Mouse (Mus musculus) CH12.LX (cell line): ENCODE measurements at regions not wholly inside any gene's neighbourhood (a gene's known extent, or its start where the extent isn't known, plus 50 kb on each side); places are given as distances from the start of the nearest gene placed in this dataset.

ENCODE experiments used
- DNase-seq: peaks from one replicate; pipeline ENCODE4 v3.0.0-alpha.2; 2013; ENCODE audit errors: extremely low read depth
- H3K27ac ChIP-seq: 2 replicates; pipeline ENCODE4 v1.5.1; 2012; ENCODE audit warnings: low read depth, mild to moderate bottlenecking, control low read depth, moderate library complexity; ENCODE audit not compliant: insufficient read depth
- H3K27me3 ChIP-seq: replicated peaks from 2 replicates; pipeline ENCODE3; 2012; ENCODE audit warnings: inconsistent platforms
- H3K36me3 ChIP-seq, 2 experiments: replicated peaks in 1 of 2; 2 replicates each; pipeline versions ENCODE3 to v1.6.1; 2012; ENCODE audit warnings: inconsistent platforms in 1 of 2, low read length in 1 of 2, mild to moderate bottlenecking in 1 of 2, mixed read lengths in 1 of 2, moderate library complexity in 1 of 2; ENCODE audit not compliant: control insufficient read depth in 1 of 2, insufficient read depth in 1 of 2
- H3K4me1 ChIP-seq, 2 experiments: 2 replicates each; pipeline ENCODE4 v1.6.1; 2012; ENCODE audit warnings: inconsistent platforms in 1 of 2, moderate library complexity in 1 of 2; ENCODE audit not compliant: insufficient read depth in 2 of 2, control insufficient read depth in 1 of 2
- H3K4me2 ChIP-seq: 2 replicates; pipeline ENCODE4 v1.6.1; 2012; ENCODE audit warnings: low read depth, mild to moderate bottlenecking, control low read depth; ENCODE audit not compliant: poor library complexity, insufficient read depth, severe bottlenecking
- H3K4me3 ChIP-seq, 3 experiments: fragments of 150-350 bp in 1 of 3; sonication (generic) in 1 of 3; replicated peaks in 1 of 3; 2 replicates each; pipeline versions ENCODE3 to v1.5.1; 2011 to 2012; ENCODE audit warnings: low read depth in 2 of 3, low read length in 2 of 3, mild to moderate bottlenecking in 2 of 3, moderate library complexity in 2 of 3, control low read depth in 1 of 3, improper control_type of control experiment in 1 of 3, inconsistent platforms in 1 of 3, mixed read lengths in 1 of 3; ENCODE audit not compliant: poor library complexity in 1 of 3
- H3K79me2 ChIP-seq: replicated peaks from 2 replicates; pipeline ENCODE4 v1.6.1; 2012; ENCODE audit warnings: mild to moderate bottlenecking, moderate library complexity; ENCODE audit not compliant: control insufficient read depth, poor library complexity, insufficient read depth, severe bottlenecking; ENCODE audit errors: extremely low read depth
- H3K9ac ChIP-seq: 2 replicates; pipeline ENCODE4 v1.6.1; 2012; ENCODE audit warnings: low read depth, mild to moderate bottlenecking, control low read depth, moderate library complexity; ENCODE audit not compliant: insufficient read depth
- H3K9me3 ChIP-seq: replicated peaks from 2 replicates; pipeline ENCODE3; 2012; ENCODE audit warnings: low read length, inconsistent platforms, mixed read lengths
- BHLHE40 ChIP-seq: IDR thresholded peaks from 2 replicates; pipeline ENCODE4 v1.6.1; 2011; ENCODE audit warnings: mild to moderate bottlenecking, low read depth, low read length, improper control_type of control experiment
- CHD1 ChIP-seq: IDR thresholded peaks from 2 replicates; pipeline ENCODE4 v1.6.1; 2012; ENCODE audit warnings: low read depth, low read length, improper control_type of control experiment, inconsistent platforms
- CTCF ChIP-seq, 2 experiments: IDR thresholded peaks in 1 of 2; conservative IDR thresholded peaks in 1 of 2; 2 replicates each; pipeline ENCODE4 v1.5.1; 2011 to 2012; ENCODE audit warnings: low read depth in 2 of 2, low read length in 2 of 2, improper control_type of control experiment in 1 of 2, inconsistent platforms in 1 of 2, mild to moderate bottlenecking in 1 of 2, moderate library complexity in 1 of 2
- ELF1 ChIP-seq: IDR thresholded peaks from 2 replicates; pipeline ENCODE4 v1.6.1; 2014; ENCODE audit warnings: low read depth, mild to moderate bottlenecking, inconsistent platforms, low read length, improper control_type of control experiment
- IRF4 ChIP-seq: IDR thresholded peaks from 2 replicates; pipeline ENCODE4 v1.6.1; 2014; ENCODE audit warnings: low read depth, mild to moderate bottlenecking, inconsistent platforms, low read length, improper control_type of control experiment
- JUN ChIP-seq: IDR thresholded peaks from 2 replicates; pipeline ENCODE4 v1.6.1; 2011; ENCODE audit warnings: low read depth, mild to moderate bottlenecking, low read length, improper control_type of control experiment, moderate library complexity; ENCODE audit not compliant: insufficient read depth
- JUND ChIP-seq: conservative IDR thresholded peaks from 2 replicates; pipeline ENCODE4 v1.6.1; 2011; ENCODE audit warnings: low read depth, low read length, improper control_type of control experiment
- MAX ChIP-seq: IDR thresholded peaks from 2 replicates; pipeline ENCODE4 v1.6.1; 2011; ENCODE audit warnings: low read length, improper control_type of control experiment
- MEF2A ChIP-seq: IDR thresholded peaks from 2 replicates; pipeline ENCODE4 v1.6.1; 2014; ENCODE audit warnings: low read depth, mild to moderate bottlenecking, inconsistent platforms, low read length, improper control_type of control experiment, borderline replicate concordance
- MXI1 ChIP-seq: IDR thresholded peaks from 2 replicates; pipeline ENCODE4 v1.6.1; 2011; ENCODE audit warnings: mild to moderate bottlenecking, low read depth, low read length, improper control_type of control experiment
- NELFE ChIP-seq: IDR thresholded peaks from 2 replicates; pipeline ENCODE4 v1.6.1; 2011; ENCODE audit warnings: low read depth, low read length, improper control_type of control experiment
- NRF1 ChIP-seq: IDR thresholded peaks from 2 replicates; pipeline ENCODE4 v1.6.1; 2014; ENCODE audit warnings: low read depth, mild to moderate bottlenecking, inconsistent platforms, low read length, improper control_type of control experiment, moderate library complexity
- POLR2A ChIP-seq: IDR thresholded peaks from 2 replicates; pipeline ENCODE4 v1.6.1; 2011; ENCODE audit warnings: low read depth, mild to moderate bottlenecking, improper control_type of control experiment, low read length
- POLR2AphosphoS2 ChIP-seq: IDR thresholded peaks from 2 replicates; pipeline ENCODE4 v1.6.1; 2011; ENCODE audit warnings: low read depth, low read length, improper control_type of control experiment
- RAD21 ChIP-seq: IDR thresholded peaks from 2 replicates; pipeline ENCODE4 v1.6.1; 2011; ENCODE audit warnings: low read depth, mild to moderate bottlenecking, low read length, improper control_type of control experiment, moderate library complexity
- RCOR1 ChIP-seq: conservative IDR thresholded peaks from 2 replicates; pipeline ENCODE4 v1.6.1; 2012; ENCODE audit warnings: low read depth, mild to moderate bottlenecking, inconsistent platforms, low read length, improper control_type of control experiment
- SIN3A ChIP-seq: IDR thresholded peaks from 2 replicates; pipeline ENCODE4 v1.6.1; 2012; ENCODE audit warnings: low read length, improper control_type of control experiment, inconsistent platforms
- SMC3 ChIP-seq: IDR thresholded peaks from 2 replicates; pipeline ENCODE4 v1.6.1; 2011; ENCODE audit warnings: low read depth, low read length, improper control_type of control experiment
- TCF12 ChIP-seq: IDR thresholded peaks from 2 replicates; pipeline ENCODE4 v1.6.1; 2014; ENCODE audit warnings: low read depth, mild to moderate bottlenecking, inconsistent platforms, low read length, improper control_type of control experiment
- UBTF ChIP-seq: IDR thresholded peaks from 2 replicates; pipeline ENCODE4 v1.6.1; 2012; ENCODE audit warnings: low read depth, mild to moderate bottlenecking, inconsistent platforms, low read length, improper control_type of control experiment, moderate library complexity
- ZC3H11A ChIP-seq: IDR thresholded peaks from 2 replicates; pipeline ENCODE4 v1.6.1; 2012; ENCODE audit warnings: low read depth, mild to moderate bottlenecking, inconsistent platforms, low read length, improper control_type of control experiment
- ZKSCAN1 ChIP-seq: IDR thresholded peaks from 2 replicates; pipeline ENCODE4 v1.6.1; 2012; ENCODE audit warnings: low read depth, inconsistent platforms, low read length, improper control_type of control experiment, borderline replicate concordance
- ZMIZ1 ChIP-seq: IDR thresholded peaks from 2 replicates; pipeline ENCODE4 v1.6.1; 2012; ENCODE audit warnings: low read depth, mild to moderate bottlenecking, inconsistent platforms, low read length, improper control_type of control experiment
- ZNF384 ChIP-seq: IDR thresholded peaks from 2 replicates; pipeline ENCODE4 v1.6.1; 2012; ENCODE audit warnings: low read depth, low read length, improper control_type of control experiment, inconsistent platforms
- dilution Hi-C: fragments of 300-500 bp; cut with MboI; formaldehyde crosslinking; loops from 2 replicates; pipeline ENCODE4 v1.14.3; 2020; ENCODE audit warnings: low sequenced_read_pairs; ENCODE audit not compliant: extremely low pct_unique_long_range_greater_than_20kb, extremely low pct_ligation_motif_present
- in situ Hi-C: fragments of 300-500 bp; cut with MboI; formaldehyde crosslinking; loops from 3 replicates; pipeline ENCODE4 v1.14.3; 2019; ENCODE audit warnings: low sequenced_read_pairs, low pct_ligation_motif_present, low pct_unique_long_range_greater_than_20kb, mixed read lengths

DNA sequence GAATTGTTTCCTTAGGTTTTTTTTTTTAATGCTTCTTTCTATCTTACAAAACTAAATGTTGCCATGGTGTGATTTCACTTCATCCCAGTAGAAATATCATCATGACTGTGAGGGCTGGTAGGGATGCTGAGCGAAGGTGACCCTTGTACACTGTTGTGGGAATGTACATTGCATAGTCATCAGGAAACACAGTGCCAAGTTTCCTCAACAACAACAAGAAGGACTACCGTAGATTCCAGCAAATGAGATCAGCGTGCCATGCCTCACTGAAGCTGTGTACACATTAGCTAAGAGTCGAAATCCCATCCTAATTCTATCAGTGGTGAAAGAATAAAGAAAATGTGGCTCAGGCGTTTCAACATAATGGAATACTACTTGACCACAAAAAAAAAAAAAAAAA is 57.1 kb upstream of the Cep78 start:
- no peak for DNase-seq
- TF ChIP-seq ELF1: no peak
- TF ChIP-seq ZKSCAN1: no peak
- no peak for TF ChIP-seq CHD1
- no peak for TF ChIP-seq CTCF (conservative IDR thresholded peaks at IDR 0.05 in 1 of 2, IDR thresholded peaks at IDR 0.05 in 1 of 2; ENCODE audit: low read depth in 2 of 2, low read length in 2 of 2)
- TF ChIP-seq ZC3H11A: no peak
- no peak for TF ChIP-seq MEF2A
- no peak for TF ChIP-seq IRF4
- no peak for TF ChIP-seq BHLHE40
- no peak for TF ChIP-seq POLR2A
- TF ChIP-seq RCOR1: no peak
- no peak for TF ChIP-seq JUND
- no peak for TF ChIP-seq RAD21
- TF ChIP-seq MAX: no peak
- no peak for TF ChIP-seq TCF12

DNA sequence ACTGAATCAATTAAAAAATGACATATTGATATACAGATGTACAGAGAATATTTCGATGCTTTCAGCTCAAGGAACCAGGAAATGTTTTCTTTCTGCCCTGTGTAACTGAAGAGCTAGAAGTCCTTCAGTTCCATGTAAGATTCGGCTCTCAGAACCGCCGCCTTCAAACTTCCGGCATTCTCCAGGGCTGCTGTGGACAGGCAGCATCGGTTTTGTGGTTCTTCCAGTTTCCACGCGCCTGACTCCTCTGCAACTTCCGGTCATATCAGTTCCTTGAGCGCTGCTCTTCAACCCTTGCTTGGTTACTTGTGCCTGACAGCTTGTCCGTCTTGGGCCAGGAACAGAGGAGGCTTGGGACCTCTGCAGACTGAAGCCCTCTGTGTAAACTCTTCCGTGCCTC is 53.0 kb upstream of the Cep78 start:
- Histone ChIP-seq H3K9me3 (no peaks in the 10 kb centered on the region), H3K27me3 (no peaks in the 10 kb centered on the region), H3K79me2 (no peaks in the 10 kb centered on the region), H3K9ac (no peak overlapping the region), H3K4me1 (peaks cover 0 to 4% of the 10 kb centered on the region in 2 experiments; a peak in 1 of 4 replicates), H3K27ac (no peak overlapping the region), H3K4me3 (no peak overlapping the region), H3K4me2 (no peak overlapping the region), H3K36me3 (no peaks in the 10 kb centered on the region)
- DNase-seq: no peak
- in situ Hi-C loops: no loop called here
- dilution Hi-C loops: no loop called here
- no peak for TF ChIP-seq ZC3H11A
- TF ChIP-seq IRF4: no peak
- TF ChIP-seq MAX: no peak
- no peak for TF ChIP-seq POLR2A
- TF ChIP-seq MXI1: no peak
- no peak for TF ChIP-seq NRF1
- TF ChIP-seq JUN: no peak
- TF ChIP-seq NELFE: no peak
- no peak for TF ChIP-seq ZKSCAN1
- no peak for TF ChIP-seq ZMIZ1
- TF ChIP-seq ZNF384: no peak
- TF ChIP-seq SMC3: no peak
- TF ChIP-seq TCF12: no peak
- TF ChIP-seq UBTF: no peak
- no peak for TF ChIP-seq SIN3A
- no peak for TF ChIP-seq BHLHE40
- no peak for TF ChIP-seq POLR2AphosphoS2
- no peak for TF ChIP-seq CTCF (conservative IDR thresholded peaks at IDR 0.05 in 1 of 2, IDR thresholded peaks at IDR 0.05 in 1 of 2; ENCODE audit: low read depth in 2 of 2, low read length in 2 of 2)
- TF ChIP-seq JUND: no peak

More for the DNA sequence above, 57.1 kb upstream of the Cep78 start:
- Histone ChIP-seq H3K79me2 (no peaks in the 10 kb centered on the region), H3K27ac (no peak overlapping the region), H3K9ac (no peak overlapping the region), H3K4me1 (peaks cover 0 to 4% of the 10 kb centered on the region in 2 experiments; a peak in 1 of 4 replicates), H3K4me2 (no peak overlapping the region), H3K36me3 (no peaks in the 10 kb centered on the region), H3K9me3 (no peaks in the 10 kb centered on the region), H3K27me3 (no peaks in the 10 kb centered on the region), H3K4me3 (no peak overlapping the region)
- in situ Hi-C loops: no loop called here
- dilution Hi-C loops: no loop called here
